Mouse (Mus musculus) spleen, postnatal 14 days (tissue): Measurements from ENCODE around the gene Ptpa.

Source experiments
- DNase-seq, 2 experiments: peaks; one replicate each; pipeline ENCODE4 v3.0.0; 2021 to 2022; ENCODE audit warnings: low spot score in 2 of 2

Ptpa gene

DNA sequence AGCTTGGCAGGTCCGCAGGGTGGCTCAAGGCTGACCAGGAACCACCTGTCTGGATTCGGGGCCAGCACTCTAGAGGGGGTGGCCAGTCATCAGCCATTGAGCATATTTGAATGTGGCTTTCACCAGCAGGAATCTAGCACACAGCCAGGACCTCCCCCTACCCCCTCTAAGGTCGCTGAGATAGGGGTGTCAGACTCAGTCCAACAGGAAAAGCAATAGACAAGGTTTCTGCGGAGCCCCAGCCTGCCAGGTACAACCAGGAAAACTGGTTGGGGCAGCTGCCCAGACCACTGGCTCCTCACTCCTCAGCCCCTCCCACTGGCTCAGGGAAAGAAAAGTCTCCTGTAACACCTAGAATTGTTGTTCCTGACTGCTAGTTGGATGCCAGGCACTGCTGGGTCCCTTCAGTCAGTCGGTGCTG lies 47.5 kb downstream of the Ptpa start:
- no peak for DNase-seq

DNA sequence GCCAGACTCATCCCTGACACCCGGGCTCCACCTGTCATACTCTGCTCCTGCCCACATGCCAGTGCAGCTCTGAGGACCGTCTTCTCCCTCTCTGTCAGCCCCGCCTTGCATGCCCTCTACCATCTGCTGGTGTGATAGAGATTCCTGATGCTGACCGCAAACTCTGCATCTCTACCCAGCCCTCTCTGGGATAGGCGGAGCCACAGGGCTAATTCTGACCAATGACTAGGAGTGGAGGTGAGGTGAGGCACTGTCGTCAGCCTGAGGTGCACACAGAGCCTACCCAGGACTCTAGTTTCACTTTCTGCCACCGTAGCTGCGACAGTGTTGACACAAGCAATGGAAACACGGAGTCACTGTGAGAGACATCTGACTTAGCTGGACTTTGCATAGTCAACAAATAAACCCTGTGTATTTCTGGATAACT lies 48.1 kb downstream of the Ptpa start:
- peak; percentile 29 to 53 for DNase-seq

DNA sequence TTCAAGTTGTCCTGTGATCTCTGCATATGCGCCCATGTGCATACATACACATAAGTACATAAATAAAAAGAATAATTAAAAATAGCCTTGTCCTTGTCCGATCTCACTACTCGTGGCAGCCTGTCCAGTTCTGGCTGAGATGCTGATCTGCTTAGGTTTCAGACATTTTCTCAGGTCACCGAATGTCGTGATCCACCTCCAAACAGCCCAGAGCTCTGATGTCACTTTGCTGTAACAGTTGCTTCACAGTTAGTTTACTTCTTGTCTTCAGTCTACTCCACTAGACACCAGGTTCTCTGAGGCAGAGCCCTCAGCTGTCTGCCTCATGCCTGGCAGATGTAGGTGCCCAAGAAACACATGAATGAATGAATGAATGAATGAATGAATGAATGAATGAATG lies 48.6 kb downstream of the Ptpa start:
- DNase-seq, result no peak

DNA sequence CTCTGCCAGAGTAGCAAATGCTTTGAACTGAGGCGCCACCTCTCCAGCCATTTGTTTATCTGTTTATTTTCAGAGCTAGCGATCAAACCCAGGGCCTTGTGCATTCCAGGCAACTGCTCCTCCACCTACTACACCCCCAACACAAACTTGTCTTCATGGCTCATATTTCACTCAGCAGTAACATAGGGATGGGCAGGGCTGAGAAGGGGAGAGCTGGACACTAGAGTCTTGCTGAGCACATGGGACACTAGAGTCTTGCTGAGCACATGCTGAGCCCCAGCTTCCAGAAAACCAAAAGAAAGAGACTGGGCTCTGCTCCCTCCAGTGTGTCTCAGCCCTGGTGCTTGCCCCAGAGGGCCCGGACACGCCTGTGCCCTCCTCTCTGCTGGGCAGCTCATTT lies 50.9 kb downstream of the Ptpa start:
- no peak for DNase-seq

DNA sequence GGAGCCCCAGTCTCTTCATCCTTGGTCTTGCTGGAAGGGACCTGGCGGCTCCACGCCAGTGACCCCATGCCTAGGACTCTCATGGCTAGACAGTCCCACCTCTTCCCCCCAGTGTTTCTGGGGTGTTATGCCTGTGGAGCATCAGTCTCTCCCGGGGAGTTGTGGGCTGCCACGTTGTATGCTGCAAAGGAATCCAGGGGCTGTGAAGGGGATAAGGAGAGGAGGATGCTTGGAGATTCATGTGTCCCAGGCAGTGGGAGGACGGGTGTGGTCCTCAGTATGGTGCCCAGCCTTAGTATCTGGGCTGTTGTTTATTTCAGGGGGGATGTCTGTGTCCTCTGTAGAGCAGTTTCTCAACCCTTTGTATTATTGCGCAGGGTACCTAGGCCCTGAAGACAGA lies 53.2 kb downstream of the Ptpa start:
- no peak for DNase-seq

DNA sequence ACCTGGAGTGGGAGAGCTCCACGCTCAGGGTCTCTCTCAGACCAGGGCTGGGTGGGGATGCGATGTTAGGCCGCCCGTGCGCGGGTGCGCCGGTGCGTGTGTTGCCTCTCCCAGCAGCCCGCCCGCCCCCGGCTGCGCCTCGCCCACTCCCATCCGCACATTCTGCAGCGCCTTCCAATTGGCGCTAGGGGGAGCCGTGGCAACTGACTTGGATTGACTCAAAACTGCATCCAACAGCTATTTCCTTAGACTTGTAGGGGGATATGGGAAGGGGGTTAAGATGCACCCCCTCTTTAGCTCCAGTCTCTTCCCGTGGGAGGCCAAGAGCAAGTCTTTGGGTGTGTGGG lies 53.9 kb downstream of the Ptpa start:
- peak in 1 of 2 experiments; percentile 43 for DNase-seq

DNA sequence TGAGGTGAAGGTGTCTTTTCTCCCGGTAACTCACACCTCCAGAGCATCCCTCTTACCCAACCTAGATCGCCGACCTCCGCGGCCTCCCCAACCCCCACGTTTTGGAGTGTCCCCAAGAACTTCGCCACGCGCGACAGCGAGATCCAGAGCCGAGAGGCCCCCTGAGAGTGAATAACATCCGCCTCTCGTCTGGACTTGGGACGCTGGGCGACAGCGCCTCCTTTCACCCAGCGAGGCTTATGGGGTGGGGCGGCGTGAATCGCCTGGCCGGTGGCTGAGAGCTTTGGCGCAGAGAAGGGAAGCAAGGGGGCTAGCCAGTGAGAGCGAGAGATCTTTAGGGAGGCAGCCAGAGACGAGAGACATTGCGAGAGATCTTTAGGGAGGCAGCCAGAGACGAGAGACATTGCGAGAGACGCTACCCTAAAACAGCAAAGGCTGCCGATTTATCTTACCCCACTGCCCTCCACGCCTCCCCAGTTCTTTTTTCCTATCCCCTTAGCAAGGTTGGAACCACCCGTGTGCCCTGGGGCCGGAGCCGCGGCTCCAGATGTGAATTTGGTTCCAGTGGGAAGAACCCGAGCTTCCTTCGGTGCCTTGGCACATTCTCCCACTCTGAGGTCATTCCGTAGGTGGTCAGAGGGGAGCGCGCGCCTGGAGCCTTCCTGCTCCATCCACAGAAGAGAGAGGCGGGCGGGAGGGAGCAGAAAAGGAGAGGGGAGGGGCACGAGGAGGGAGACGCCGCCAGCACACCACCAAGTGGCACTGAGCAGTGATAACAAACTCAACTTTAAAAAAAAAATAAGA lies 54.5 kb downstream of the Ptpa start:
- DNase-seq, result no peak

DNA sequence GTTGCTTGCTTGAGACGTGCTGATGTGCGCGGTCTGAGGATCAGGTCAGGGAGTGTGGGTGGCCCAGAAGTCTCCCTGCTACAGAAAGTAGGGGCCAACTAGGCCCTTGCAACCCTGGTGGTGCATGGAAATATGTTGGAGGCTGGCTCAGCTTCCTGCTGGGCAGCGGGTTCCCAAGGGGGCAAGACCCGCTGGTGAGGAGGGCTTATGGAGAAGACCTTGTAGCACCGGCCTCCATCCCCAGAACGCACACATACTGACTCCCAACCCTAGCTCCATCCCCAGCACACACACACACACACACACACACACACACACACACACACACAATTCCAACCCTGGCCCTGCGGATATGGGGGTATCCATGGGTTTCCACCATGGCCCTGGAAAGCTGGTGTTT lies 55.2 kb downstream of the Ptpa start:
- DNase-seq, result no peak

DNA sequence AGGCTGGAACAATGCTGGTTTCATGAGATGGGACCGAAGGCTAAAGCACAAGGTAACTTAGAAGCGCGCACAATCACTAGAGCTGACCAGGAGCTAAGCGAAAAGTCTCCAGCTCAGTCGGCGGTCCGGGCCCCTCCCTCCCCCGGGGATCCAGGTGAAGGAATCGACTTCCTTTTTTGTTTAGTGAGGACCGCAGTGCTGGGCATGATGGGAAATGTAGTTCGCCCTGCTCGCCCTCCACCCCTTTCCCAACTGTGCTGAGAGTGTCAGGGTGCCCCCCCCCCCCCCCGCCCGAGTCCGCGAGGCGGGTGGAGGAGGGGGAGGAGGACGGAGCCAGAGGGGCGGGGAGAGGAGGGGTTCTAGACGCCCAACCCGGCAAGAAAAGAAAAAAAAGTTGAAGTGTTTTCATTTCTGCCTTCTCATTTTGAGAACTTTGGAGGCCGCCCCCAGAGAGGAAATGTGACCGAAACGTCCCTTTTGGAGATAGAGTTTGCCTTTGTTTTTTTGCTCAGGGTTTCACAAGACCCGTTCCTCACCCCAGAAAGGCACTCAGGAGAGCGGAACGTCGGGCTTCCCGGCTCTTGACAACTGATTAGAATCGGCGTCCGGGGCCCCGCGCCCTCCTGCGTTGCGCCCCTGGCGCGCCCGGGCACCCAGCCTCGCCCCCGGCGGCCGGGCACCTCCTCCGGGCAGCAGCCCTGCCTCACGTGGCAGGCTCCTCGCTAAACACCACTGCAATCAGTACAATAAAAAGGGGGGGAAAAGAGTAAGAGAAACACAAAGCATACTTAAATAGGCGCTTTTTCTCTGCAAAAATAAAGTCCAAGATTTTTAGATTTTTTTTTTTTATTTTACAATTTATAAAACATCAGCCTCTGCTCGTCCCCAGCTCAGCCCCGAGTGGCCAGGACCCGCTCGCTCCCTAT lies 56.2 kb downstream of the Ptpa start:
- peak; percentile 32 to 56 for DNase-seq

DNA sequence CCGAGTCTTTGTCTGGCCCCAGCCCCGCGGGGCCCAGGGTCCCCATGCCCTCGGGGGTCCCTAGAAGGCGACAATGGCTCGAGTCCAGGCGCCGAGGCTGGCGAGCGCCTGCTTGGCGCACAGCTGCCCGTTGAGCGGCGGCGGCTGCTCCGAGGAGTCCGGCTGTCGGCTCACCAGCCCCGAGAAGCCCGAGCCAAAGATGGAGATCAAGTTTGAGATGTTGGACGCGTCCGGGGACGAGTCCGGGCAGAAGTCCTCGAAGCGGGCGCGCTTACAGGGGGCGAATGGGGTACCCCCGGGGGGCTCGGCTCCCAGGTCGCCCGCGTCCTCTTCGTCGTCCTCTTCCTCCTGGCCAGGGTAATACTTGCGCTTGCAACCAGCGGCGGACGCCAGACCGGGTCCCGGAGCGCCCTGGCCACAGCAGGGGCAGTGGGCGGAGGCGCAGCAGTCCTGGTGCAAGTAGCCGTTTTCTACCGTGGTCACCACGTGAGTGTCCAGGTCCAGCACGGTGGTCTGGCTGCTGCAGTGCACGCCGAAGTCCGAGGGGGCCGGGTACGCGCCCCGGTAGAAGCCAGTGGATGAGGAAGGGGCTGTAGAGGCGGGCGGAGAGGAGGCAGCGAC lies 57.0 kb downstream of the Ptpa start:
- DNase-seq, result peak in 1 of 2 experiments; percentile 14

DNA sequence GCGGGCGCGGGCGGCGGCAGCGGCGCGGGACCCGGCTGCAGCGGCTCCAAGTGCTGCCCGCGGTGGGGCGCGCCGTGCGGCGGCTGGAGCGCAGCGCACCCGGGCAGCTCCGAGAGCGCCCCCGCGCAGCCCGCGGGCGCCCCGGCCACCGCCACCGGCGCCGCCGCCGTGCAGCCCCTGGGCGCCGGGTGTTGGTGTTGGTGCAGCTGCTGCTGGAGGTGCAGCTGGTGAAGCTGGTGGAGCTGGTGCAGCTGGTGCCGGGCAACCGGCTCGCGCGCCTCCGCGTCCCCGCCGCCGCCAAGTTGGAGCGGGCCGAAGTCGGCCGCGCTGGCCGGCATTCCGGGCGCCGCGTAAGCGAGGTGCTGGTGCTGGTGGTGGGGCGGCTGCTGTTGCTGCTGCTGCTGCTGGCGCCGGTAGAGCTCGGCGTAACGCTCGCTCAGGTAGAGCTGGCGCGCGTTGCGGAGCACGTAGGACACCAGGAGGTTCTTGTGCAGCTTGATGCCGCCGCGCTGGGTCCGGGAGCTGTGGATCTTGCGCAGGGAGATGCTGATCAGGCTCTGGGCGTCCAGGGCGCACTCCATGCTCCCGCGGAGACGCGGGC lies 57.7 kb downstream of the Ptpa start:
- DNase-seq, result peak; percentile 15 to 31

DNA sequence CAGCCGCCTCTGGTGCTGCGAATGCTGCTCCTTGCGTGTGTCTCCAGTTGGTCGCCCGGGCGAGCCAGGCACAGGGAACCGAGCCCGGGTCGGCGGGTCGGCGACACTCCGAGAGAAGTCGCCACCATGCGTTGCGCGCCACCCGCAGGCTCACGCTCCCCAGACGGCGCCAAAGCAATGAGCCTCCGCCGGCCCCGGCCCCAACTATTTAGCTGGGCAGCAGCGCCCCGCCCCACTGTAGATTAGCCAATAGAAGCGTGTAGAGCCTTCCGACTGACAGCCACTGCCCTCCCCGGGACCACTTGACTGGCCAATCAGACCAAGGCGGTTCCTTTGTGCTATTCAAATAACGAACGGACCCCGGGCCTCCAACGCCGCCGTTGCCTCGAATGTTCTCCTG lies 58.2 kb downstream of the Ptpa start, which contains the start of gene Ier5l:
Gene Ier5l, minus strand, starts transcription at position 181 of the 400 bp plus-strand sequence.
- DNase-seq, result peak; percentile 68 to 74

DNA sequence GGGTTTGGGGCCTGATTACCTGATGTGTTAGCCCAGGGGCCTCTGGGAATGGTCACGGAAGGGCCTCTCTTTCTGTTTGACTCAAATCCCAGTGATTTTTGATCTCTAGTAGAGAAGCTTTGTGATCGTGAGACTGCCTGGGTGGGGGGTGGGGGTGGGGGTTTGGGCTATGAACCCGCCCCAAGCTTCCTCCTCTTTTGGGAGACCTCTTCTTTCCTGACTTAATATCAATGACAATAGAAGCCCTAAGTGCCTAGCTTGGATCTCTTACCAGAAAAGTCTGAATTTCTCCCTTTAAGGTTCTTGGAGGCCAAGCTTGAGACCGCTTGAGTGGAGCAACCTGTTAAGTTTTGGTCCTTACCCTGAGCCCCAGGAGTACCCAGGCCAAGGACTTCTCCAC lies 58.9 kb downstream of the Ptpa start:
- DNase-seq, result no peak

DNA sequence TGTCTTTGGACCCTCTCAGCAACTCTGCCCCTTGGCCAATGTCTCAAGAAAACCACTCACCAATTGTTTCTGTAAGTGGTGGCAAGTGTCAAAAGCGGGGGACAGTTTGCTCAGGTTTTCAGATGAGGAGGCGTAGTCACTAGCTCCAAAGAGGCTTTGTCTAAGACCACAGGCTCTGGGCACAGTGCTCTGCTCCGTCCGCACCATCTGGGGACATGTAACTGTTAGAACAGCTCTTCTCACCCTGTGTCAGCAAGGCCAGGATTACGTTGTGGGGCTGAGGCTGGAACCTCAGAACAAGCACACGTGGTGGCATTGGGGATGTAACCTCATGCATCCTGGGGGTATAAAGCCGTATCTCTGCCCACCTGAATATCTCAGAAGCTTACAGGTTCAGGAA lies 59.6 kb downstream of the Ptpa start:
- DNase-seq, result no peak

DNA sequence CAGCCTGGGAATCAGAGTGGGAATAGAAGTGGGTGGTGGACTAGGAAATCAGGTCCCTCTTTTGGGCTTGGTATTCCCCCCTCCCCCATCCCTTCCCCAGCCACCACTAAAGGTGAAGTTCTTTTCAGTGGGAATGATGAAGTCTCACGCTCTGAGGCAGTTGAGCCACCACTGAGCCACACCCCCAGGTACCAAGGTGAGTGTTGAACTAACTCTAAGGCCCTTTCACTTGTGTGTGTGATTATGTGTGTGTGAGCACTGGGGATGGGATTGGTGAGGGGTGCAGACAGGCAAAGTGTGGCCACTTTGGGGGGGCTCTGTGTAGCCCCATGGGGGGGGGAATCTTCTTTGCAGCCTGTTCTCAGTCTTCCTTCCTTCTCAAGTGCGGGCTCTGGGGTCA lies 60.4 kb downstream of the Ptpa start:
- no peak for DNase-seq

DNA sequence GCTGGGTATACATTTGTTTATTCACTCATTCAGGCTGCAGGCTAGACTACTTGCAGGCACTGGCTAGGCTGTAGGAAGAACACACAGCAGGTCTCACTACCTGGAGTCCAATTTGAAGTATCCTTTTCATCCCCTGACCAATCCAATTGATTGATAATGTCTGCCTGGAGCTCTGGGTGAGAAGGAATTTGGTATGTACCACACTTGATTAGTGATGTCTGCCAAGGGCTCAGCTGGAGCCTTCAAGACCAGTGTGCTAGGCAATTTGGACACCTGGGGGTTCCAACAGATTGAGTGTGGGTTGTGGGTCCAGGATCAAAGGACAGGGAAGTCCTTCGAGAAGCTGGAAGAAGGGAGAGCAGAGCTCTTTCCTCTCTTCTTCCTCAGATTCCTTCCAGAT lies 62.7 kb downstream of the Ptpa start:
- DNase-seq, result no peak

DNA sequence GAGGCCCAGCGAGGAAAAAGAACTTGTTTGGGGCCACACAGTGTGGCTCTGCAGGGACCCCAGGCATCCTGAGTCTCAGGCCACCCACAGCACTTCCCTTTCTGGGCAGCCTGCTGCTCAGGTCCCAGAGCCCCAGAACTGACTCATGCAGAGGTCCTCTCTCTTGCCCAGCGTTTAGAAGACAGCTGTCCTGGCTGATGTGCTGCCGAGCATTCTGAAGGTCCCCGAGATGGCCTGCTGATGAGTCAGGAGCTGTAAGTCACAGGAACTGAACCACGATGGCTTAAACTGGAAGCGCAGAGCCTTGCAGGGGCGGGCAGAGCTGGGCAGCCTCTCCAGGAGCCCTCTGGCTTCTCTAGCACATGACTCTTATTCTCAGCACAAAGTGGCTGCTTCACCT lies 71.8 kb downstream of the Ptpa start:
- no peak for DNase-seq

DNA sequence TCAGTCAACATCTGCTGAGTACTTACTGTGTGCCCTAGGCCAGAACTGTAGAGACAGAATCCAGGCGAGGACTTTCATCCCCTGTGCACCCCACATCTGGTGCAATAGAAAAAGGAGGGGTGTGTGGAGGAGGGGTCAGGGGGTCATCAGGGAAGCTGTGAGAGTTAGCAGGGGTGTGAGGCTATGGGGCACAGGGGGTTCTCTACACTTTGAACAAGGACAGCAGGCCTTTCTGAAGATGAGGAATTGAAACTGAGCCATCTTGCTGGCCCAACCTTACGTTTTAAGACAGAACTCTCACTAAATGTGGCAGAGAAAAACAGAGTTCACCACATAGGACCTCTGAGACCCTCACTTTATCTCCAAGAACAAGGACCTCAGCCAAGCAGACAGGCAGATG lies 74.5 kb downstream of the Ptpa start:
- DNase-seq, result no peak

DNA sequence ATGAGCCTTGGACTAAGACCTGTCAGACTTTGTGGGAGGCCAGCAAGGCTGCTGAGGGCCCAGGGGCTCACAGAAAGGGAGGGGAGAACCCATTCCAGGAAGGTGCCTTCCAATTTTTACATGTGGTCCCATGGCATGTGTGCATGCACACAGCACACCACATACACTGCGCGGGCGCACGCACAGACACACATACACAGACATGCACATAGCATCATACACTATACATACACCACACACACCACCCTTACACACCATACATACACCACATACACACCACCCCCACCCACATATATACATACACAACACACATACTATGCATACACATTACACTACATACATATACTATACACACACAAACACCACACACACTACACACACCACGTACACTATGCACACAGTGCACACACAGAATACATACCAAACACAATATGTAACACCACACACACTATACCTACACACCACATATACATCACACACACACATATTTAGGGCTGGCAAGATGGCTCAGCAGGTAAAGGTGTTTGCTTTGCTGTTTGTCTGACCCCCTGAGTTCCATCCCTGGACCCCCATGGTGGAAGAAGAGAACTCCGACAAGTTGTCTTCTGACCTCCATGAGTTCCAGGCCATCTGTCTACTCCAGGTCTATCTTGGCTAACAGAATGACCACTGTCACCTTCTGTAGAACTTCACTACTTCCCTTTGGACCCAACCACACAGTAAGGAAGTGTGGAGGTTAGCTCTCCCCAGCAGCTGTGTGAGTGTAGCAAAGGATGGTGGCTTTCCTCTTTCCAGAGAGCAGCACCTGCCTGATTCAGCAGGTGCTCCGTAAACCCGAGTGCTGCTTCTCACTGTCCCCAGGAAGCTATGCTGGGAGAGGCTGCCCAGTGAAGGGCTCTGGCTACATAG lies 79.4 kb downstream of the Ptpa start:
- DNase-seq, result no peak

DNA sequence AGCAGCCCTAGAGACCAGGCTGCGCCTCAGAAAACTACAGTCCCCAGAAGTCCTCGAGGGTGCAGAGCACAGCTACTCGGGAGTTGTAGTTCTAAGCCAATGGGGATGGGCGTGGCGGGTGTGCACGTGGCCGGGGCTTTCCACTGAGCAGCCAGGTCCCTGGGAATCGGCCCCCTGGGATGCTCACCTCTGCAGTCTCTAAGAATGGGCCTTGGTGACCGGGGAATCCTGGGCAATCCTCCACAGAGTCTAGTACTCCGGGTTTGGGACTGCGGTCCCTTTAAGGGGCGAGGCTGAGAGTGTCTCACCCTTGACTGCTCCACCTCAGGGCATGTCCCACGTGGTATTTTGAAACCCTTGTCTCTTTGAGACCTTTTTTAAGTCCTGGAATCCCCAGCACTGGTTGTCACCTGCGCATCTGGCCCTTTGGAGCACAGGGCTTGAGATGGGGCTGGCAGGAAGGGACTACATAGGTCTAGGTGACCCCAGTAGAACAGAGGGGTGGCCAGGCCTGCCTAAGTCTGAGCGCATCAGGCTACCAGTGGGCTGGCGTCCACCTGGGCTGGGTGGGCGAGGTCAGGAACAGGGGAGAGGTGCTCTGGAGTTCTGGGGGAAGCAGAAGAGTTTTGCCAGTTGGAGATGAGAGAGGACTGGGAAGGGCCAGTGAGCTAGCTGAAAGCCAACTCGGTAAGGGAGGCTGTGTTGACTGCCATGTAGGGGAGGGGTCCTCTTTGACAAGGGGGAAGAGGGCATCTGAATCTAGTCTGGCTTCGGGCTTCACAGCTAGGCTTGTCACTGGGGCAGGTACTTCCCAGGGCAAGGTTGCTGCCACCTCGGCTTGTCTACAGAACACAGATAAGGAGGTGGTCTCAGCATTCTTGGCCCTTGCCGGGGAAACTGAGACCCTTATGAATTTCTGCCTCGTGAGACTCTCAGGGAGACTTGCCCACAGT lies 80.3 kb downstream of the Ptpa start:
- DNase-seq, result peak in 1 of 2 experiments; percentile 30
